Mouse (Mus musculus): ENCODE data around the gene Olfr1367. TPM values are rescaled to one million over a fixed set of nuclear protein-coding genes. Genes with fewer than 3 reads are reported as not detected.

Gene Olfr1367
- not detected for total RNA-seq (2021)
- long read RNA-seq, experiment 1, result 0 reads
- long read RNA-seq, experiment 2, result 0 reads

GRCm38 (mm10) chr13:21346610-21347009 is at the start of gene Olfr1367:
Gene Olfr1367 (plus strand): TSS chr13:21346910.
- DNase-seq, result no peak
- intact Hi-C loops (cut with DNase I), result no loop called here

- DNase-seq, result no peak
- intact Hi-C loops (cut with DNase I), result no loop called here
Measured at GRCm38 (mm10) chr13:21298557-21298956, 48.2 kb upstream of the Olfr1367 start.

- intact Hi-C loops (cut with DNase I), result no loop called here
- no peak for DNase-seq
Measured at GRCm38 (mm10) chr13:21304483-21305066, 42.1 kb upstream of the Olfr1367 start.

- DNase-seq, result no peak
- intact Hi-C loops (cut with DNase I), result no loop called here
Measured at GRCm38 (mm10) chr13:21309788-21310187, 36.9 kb upstream of the Olfr1367 start.

- intact Hi-C loops (cut with DNase I), result no loop called here
- DNase-seq, result no peak
Measured at GRCm38 (mm10) chr13:21311926-21312325, 34.8 kb upstream of the Olfr1367 start, which contains the start of gene Gpx6. Gene Gpx6 (plus strand): TSS chr13:21312125.

GRCm38 (mm10) chr13:21312854-21313253 is 33.9 kb upstream of the Olfr1367 start:
- DNase-seq, result no peak
- intact Hi-C loops (cut with DNase I), result no loop called here

- intact Hi-C loops (cut with DNase I), result no loop called here
- DNase-seq, result no peak
Measured at GRCm38 (mm10) chr13:21313903-21314302, 32.8 kb upstream of the Olfr1367 start.

- intact Hi-C loops (cut with DNase I), result loop anchor here (10.0 kb wide), 1 partner anchor 1015 kb away; no protein-coding TSS in a partner anchor
- no peak for DNase-seq
Measured at GRCm38 (mm10) chr13:21320262-21320661, 26.4 kb upstream of the Olfr1367 start.

- intact Hi-C loops (cut with DNase I), result loop anchor here (10.0 kb wide), 1 partner anchor 1017 kb away; no protein-coding TSS in a partner anchor
- DNase-seq, result no peak
Measured at GRCm38 (mm10) chr13:21321890-21322494, 24.7 kb upstream of the Olfr1367 start.

GRCm38 (mm10) chr13:21322509-21323375 is 24.0 kb upstream of the Olfr1367 start:
- DNase-seq, result no peak
- intact Hi-C loops (cut with DNase I), result loop anchor here (10.0 kb wide), 1 partner anchor 1018 kb away; no protein-coding TSS in a partner anchor

- intact Hi-C loops (cut with DNase I), result loop anchor here (10.0 kb wide), 1 partner anchor 1019 kb away; no protein-coding TSS in a partner anchor
- DNase-seq, result no peak
Measured at GRCm38 (mm10) chr13:21323405-21323804, 23.3 kb upstream of the Olfr1367 start.

- peak in 1 of 2 experiments; percentile 3 for DNase-seq
- intact Hi-C loops (cut with DNase I), result loop anchor here (5.0 to 10.0 kb wide), 4 partner anchors 124 to 1021 kb away; partner anchors contain the start of gene Trim27
Measured at GRCm38 (mm10) chr13:21326191-21326590, 20.5 kb upstream of the Olfr1367 start.

GRCm38 (mm10) chr13:21326657-21327211 is 20.0 kb upstream of the Olfr1367 start:
- DNase-seq, result peak; percentile 84 to 90
- intact Hi-C loops (cut with DNase I), result loop anchor here (5.0 to 10.0 kb wide), 4 partner anchors 124 to 1022 kb away; partner anchors contain the start of gene Trim27

- intact Hi-C loops (cut with DNase I), result loop anchor here (5.0 to 10.0 kb wide), 4 partner anchors 125 to 1023 kb away; partner anchors contain the start of gene Trim27
- peak in 1 of 2 experiments; percentile 3 for DNase-seq
Measured at GRCm38 (mm10) chr13:21327424-21327823, 19.3 kb upstream of the Olfr1367 start.

- DNase-seq, result no peak
- intact Hi-C loops (cut with DNase I), result no loop called here
Measured at GRCm38 (mm10) chr13:21350593-21350992, 3.9 kb downstream of the Olfr1367 start.

GRCm38 (mm10) chr13:21362621-21363248 is 16.0 kb downstream of the Olfr1367 start, which contains the start of gene Zscan12:
Gene Zscan12 (plus strand): TSS chr13:21362820.
- intact Hi-C loops (cut with DNase I), result loop anchor here (2.0 to 5.0 kb wide), 4 partner anchors 40 to 350 kb away; partner anchors contain the start of genes Zkscan3, Zkscan8 and Zscan26
- peak; percentile 89 for DNase-seq

GRCm38 (mm10) chr13:21363719-21364118 is 17.0 kb downstream of the Olfr1367 start:
- no peak for DNase-seq
- intact Hi-C loops (cut with DNase I), result loop anchor here (2.0 to 5.0 kb wide), 4 partner anchors 39 to 349 kb away; partner anchors contain the start of genes Zkscan3, Zkscan8 and Zscan26

GRCm38 (mm10) chr13:21366635-21367034 is 19.9 kb downstream of the Olfr1367 start:
- DNase-seq, result no peak
- intact Hi-C loops (cut with DNase I), result no loop called here

- no peak for DNase-seq
- intact Hi-C loops (cut with DNase I), result no loop called here
Measured at GRCm38 (mm10) chr13:21372700-21373099, 26.0 kb downstream of the Olfr1367 start.

Data from heart, postnatal 14 days (tissue).